Mouse (Mus musculus): ENCODE results near the gene Copz2. TPM values are rescaled to one million over a fixed set of nuclear protein-coding genes. Genes with fewer than 3 reads are reported as not detected.
"Not testable (repeated sequence)": the region's sequence is repeated elsewhere in the genome, so short reads cannot be mapped to it uniquely, and the experiment has no call there.

The Copz2 gene
- polyA plus RNA-seq (2014; fragmentation: Nextera tagmentation; extraction: Ambion mirVana): 53.8 and 56.8 TPM in 2 replicates

GRCm38 (mm10) chr11:96849681-96850467 lies at the start of gene Copz2:
Gene Copz2 (plus strand): TSS chr11:96849870.
- peak within 1 kb of the TSS; percentile 47 for H3K4me3 ChIP-seq (ENCODE audit: low read depth, low read length)
- WGBS: 2% methylated on average over 60 of the region's 60 CpGs
- peak; percentile 76 for ATAC-seq (ENCODE audit: insufficient number of reproducible peaks, low FRiP score, low TSS enrichment, low read depth)

GRCm38 (mm10) chr11:96805606-96806005 lies 44.1 kb upstream of the Copz2 start:
- H3K4me1 ChIP-seq (ENCODE audit: control insufficient read depth, insufficient read depth, low read length): no peaks in the 10 kb centered on the region
- no peak overlapping the region for H3K4me3 ChIP-seq (ENCODE audit: low read depth, low read length)
- WGBS: 95% methylated on average over 5 of the region's 5 CpGs
- no peak for DNase-seq (ENCODE audit: low spot score)
- no peak overlapping the region for H3K9ac ChIP-seq (ENCODE audit: low read length)
- H3K27ac ChIP-seq (replicated peaks; ENCODE audit: low read depth, low read length): no peak overlapping the region
- H3K9me3 ChIP-seq (ENCODE audit: control insufficient read depth, low read length): no peaks in the 10 kb centered on the region
- H3K36me3 ChIP-seq (ENCODE audit: control insufficient read depth, insufficient read depth, low read length): peaks cover 27% of the 10 kb centered on the region; the same call in 1 of the 2 replicates
- ATAC-seq (ENCODE audit: insufficient number of reproducible peaks, low FRiP score, low TSS enrichment, low read depth): no peak
- H3K27me3 ChIP-seq (ENCODE audit: control insufficient read depth, insufficient read depth, low read length): no peaks in the 10 kb centered on the region
- no peak overlapping the region for H3K4me2 ChIP-seq (ENCODE audit: low read depth, severe bottlenecking)

More at GRCm38 (mm10) chr11:96849681-96850467, at the start of gene Copz2:
- Histone ChIP-seq H3K27me3 (ENCODE audit: control insufficient read depth, insufficient read depth, low read length) (no peaks in the 10 kb centered on the region), H3K9me3 (ENCODE audit: control insufficient read depth, low read length) (no peaks in the 10 kb centered on the region), H3K9ac (ENCODE audit: low read length) (peak within 1 kb of the TSS; percentile 56), H3K4me1 (ENCODE audit: control insufficient read depth, insufficient read depth, low read length) (0 out of 2 replicates have a peak, but pooled peaks cover 7% of the 10 kb centered on the region), H3K27ac (replicated peaks; ENCODE audit: low read depth, low read length) (no peak within 1 kb of the TSS), H3K4me2 (ENCODE audit: low read depth, severe bottlenecking) (peak within 1 kb of the TSS; percentile 79), H3K36me3 (ENCODE audit: control insufficient read depth, insufficient read depth, low read length) (no peaks in the 10 kb centered on the region)
- DNase-seq (ENCODE audit: low spot score): peak; percentile 76

GRCm38 (mm10) chr11:96808066-96808465 lies 41.6 kb upstream of the Copz2 start:
- WGBS: 64% methylated on average over 1 of the region's 1 CpGs
- peaks cover 30% of the 10 kb centered on the region; the same call in 1 of the 2 replicates for H3K36me3 ChIP-seq (ENCODE audit: control insufficient read depth, insufficient read depth, low read length)
- no peak overlapping the region for H3K4me2 ChIP-seq (ENCODE audit: low read depth, severe bottlenecking)
- no peak overlapping the region for H3K27ac ChIP-seq (replicated peaks; ENCODE audit: low read depth, low read length)
- no peaks in the 10 kb centered on the region for H3K27me3 ChIP-seq (ENCODE audit: control insufficient read depth, insufficient read depth, low read length)
- H3K4me1 ChIP-seq (ENCODE audit: control insufficient read depth, insufficient read depth, low read length): no peaks in the 10 kb centered on the region
- H3K9me3 ChIP-seq (ENCODE audit: control insufficient read depth, low read length): no peaks in the 10 kb centered on the region
- ATAC-seq (ENCODE audit: insufficient number of reproducible peaks, low FRiP score, low TSS enrichment, low read depth) (no peak), DNase-seq (ENCODE audit: low spot score) (no peak)
- H3K4me3 ChIP-seq (ENCODE audit: low read depth, low read length): no peak overlapping the region
- no peak overlapping the region for H3K9ac ChIP-seq (ENCODE audit: low read length)

GRCm38 (mm10) chr11:96809562-96810235 lies 40.0 kb upstream of the Copz2 start:
- peaks cover 30% of the 10 kb centered on the region; the same call in 1 of the 2 replicates for H3K36me3 ChIP-seq (ENCODE audit: control insufficient read depth, insufficient read depth, low read length)
- no peaks in the 10 kb centered on the region for H3K27me3 ChIP-seq (ENCODE audit: control insufficient read depth, insufficient read depth, low read length)
- no peak for DNase-seq (ENCODE audit: low spot score)
- H3K9ac ChIP-seq (ENCODE audit: low read length): no peak overlapping the region
- WGBS: 94% methylated on average over 6 of the region's 6 CpGs
- H3K4me1 ChIP-seq (ENCODE audit: control insufficient read depth, insufficient read depth, low read length): no peaks in the 10 kb centered on the region
- no peak overlapping the region for H3K4me2 ChIP-seq (ENCODE audit: low read depth, severe bottlenecking)
- ATAC-seq (ENCODE audit: insufficient number of reproducible peaks, low FRiP score, low TSS enrichment, low read depth): no peak
- no peak overlapping the region for H3K4me3 ChIP-seq (ENCODE audit: low read depth, low read length)
- H3K9me3 ChIP-seq (ENCODE audit: control insufficient read depth, low read length): no peaks in the 10 kb centered on the region
- no peak overlapping the region for H3K27ac ChIP-seq (replicated peaks; ENCODE audit: low read depth, low read length)

GRCm38 (mm10) chr11:96811188-96811587 lies 38.5 kb upstream of the Copz2 start:
- not testable (repeated sequence) for H3K9ac ChIP-seq (ENCODE audit: low read length); H3K27me3 ChIP-seq (ENCODE audit: control insufficient read depth, insufficient read depth, low read length); H3K4me1 ChIP-seq (ENCODE audit: control insufficient read depth, insufficient read depth, low read length); H3K27ac ChIP-seq (replicated peaks; ENCODE audit: low read depth, low read length); H3K4me3 ChIP-seq (ENCODE audit: low read depth, low read length); H3K4me2 ChIP-seq (ENCODE audit: low read depth, severe bottlenecking); DNase-seq (ENCODE audit: low spot score); H3K9me3 ChIP-seq (ENCODE audit: control insufficient read depth, low read length); ATAC-seq (ENCODE audit: insufficient number of reproducible peaks, low FRiP score, low TSS enrichment, low read depth)
- peaks cover 30% of the 10 kb centered on the region; the same call in 1 of the 2 replicates for H3K36me3 ChIP-seq (ENCODE audit: control insufficient read depth, insufficient read depth, low read length)
- WGBS: 75% methylated on average over 1 of the region's 1 CpGs

- Histone ChIP-seq H3K36me3 (ENCODE audit: control insufficient read depth, insufficient read depth, low read length) (peaks cover 40% of the 10 kb centered on the region), H3K4me2 (ENCODE audit: low read depth, severe bottlenecking) (no peak overlapping the region), H3K9me3 (ENCODE audit: control insufficient read depth, low read length) (no peaks in the 10 kb centered on the region), H3K27me3 (ENCODE audit: control insufficient read depth, insufficient read depth, low read length) (no peaks in the 10 kb centered on the region), H3K27ac (replicated peaks; ENCODE audit: low read depth, low read length) (no peak overlapping the region), H3K9ac (ENCODE audit: low read length) (no peak overlapping the region), H3K4me3 (ENCODE audit: low read depth, low read length) (no peak overlapping the region), H3K4me1 (ENCODE audit: control insufficient read depth, insufficient read depth, low read length) (no peaks in the 10 kb centered on the region)
- ATAC-seq (ENCODE audit: insufficient number of reproducible peaks, low FRiP score, low TSS enrichment, low read depth): no peak
- DNase-seq (ENCODE audit: low spot score): no peak
- 89% methylated on average over 4 of the region's 4 CpGs for WGBS
Measured at GRCm38 (mm10) chr11:96813455-96813854, 36.2 kb upstream of the Copz2 start.

GRCm38 (mm10) chr11:96813920-96814319 lies 35.8 kb upstream of the Copz2 start:
- 87% methylated on average over 5 of the region's 5 CpGs for WGBS
- H3K27ac ChIP-seq (replicated peaks; ENCODE audit: low read depth, low read length): no peak overlapping the region

GRCm38 (mm10) chr11:96814443-96814842 lies 35.2 kb upstream of the Copz2 start:
- Histone ChIP-seq H3K4me1 (ENCODE audit: control insufficient read depth, insufficient read depth, low read length) (no peaks in the 10 kb centered on the region), H3K9ac (ENCODE audit: low read length) (no peak overlapping the region), H3K36me3 (ENCODE audit: control insufficient read depth, insufficient read depth, low read length) (peaks cover 35% of the 10 kb centered on the region), H3K4me3 (ENCODE audit: low read depth, low read length) (no peak overlapping the region), H3K27me3 (ENCODE audit: control insufficient read depth, insufficient read depth, low read length) (no peaks in the 10 kb centered on the region), H3K4me2 (ENCODE audit: low read depth, severe bottlenecking) (no peak overlapping the region), H3K27ac (replicated peaks; ENCODE audit: low read depth, low read length) (no peak overlapping the region), H3K9me3 (ENCODE audit: control insufficient read depth, low read length) (no peaks in the 10 kb centered on the region)
- DNase-seq (ENCODE audit: low spot score) (no peak), ATAC-seq (ENCODE audit: insufficient number of reproducible peaks, low FRiP score, low TSS enrichment, low read depth) (no peak)
- 84% methylated on average over 2 of the region's 2 CpGs for WGBS

More at GRCm38 (mm10) chr11:96813920-96814319, 35.8 kb upstream of the Copz2 start:
- DNase-seq (ENCODE audit: low spot score): no peak
- Histone ChIP-seq H3K36me3 (ENCODE audit: control insufficient read depth, insufficient read depth, low read length) (peaks cover 38% of the 10 kb centered on the region), H3K9ac (ENCODE audit: low read length) (no peak overlapping the region), H3K4me1 (ENCODE audit: control insufficient read depth, insufficient read depth, low read length) (no peaks in the 10 kb centered on the region), H3K9me3 (ENCODE audit: control insufficient read depth, low read length) (no peaks in the 10 kb centered on the region), H3K4me3 (ENCODE audit: low read depth, low read length) (no peak overlapping the region), H3K4me2 (ENCODE audit: low read depth, severe bottlenecking) (no peak overlapping the region), H3K27me3 (ENCODE audit: control insufficient read depth, insufficient read depth, low read length) (no peaks in the 10 kb centered on the region)
- no peak for ATAC-seq (ENCODE audit: insufficient number of reproducible peaks, low FRiP score, low TSS enrichment, low read depth)
